Mouse (Mus musculus): ENCODE data around the gene Cntfr.

The Cntfr gene

GRCm38 (mm10) chr4:41609681-41610593 lies 87.0 kb downstream of the Cntfr start:
- no peak for DNase-seq
